Mouse (Mus musculus) frontal cortex, postnatal 36 days (tissue): ENCODE measurements around the gene Tbr1.

Experiments
- DNase-seq, 2 experiments: peaks; one replicate each; pipeline ENCODE4 v3.0.0; 2022; ENCODE audit warnings: low spot score in 2 of 2

Tbr1 gene

DNA sequence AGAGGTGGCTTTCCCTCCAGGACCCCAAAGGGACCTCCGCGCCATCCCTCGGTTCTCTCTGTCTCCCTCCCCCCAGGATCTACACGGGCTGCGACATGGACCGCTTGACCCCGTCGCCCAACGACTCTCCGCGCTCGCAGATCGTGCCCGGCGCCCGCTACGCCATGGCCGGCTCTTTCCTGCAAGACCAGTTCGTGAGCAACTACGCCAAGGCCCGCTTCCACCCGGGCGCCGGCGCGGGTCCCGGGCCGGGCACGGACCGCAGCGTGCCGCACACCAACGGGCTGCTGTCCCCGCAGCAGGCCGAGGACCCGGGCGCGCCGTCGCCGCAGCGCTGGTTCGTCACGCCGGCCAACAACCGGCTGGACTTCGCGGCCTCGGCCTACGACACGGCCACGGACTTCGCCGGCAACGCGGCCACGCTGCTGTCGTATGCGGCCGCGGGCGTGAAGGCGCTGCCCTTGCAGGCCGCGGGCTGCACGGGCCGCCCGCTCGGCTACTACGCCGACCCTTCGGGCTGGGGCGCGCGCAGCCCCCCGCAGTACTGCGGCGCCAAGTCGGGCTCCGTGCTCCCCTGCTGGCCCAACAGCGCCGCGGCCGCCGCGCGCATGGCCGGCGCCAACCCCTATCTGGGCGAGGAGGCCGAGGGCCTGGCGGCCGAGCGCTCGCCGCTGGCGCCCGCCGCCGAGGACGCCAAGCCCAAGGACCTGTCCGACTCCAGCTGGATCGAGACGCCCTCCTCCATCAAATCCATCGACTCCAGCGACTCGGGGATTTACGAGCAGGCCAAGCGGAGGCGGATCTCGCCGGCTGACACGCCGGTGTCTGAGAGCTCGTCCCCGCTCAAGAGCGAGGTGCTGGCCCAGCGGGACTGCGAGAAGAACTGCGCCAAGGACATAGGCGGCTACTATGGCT lies 9.0 kb downstream of the Tbr1 start:
- peak; percentile 34 to 45 for DNase-seq

DNA sequence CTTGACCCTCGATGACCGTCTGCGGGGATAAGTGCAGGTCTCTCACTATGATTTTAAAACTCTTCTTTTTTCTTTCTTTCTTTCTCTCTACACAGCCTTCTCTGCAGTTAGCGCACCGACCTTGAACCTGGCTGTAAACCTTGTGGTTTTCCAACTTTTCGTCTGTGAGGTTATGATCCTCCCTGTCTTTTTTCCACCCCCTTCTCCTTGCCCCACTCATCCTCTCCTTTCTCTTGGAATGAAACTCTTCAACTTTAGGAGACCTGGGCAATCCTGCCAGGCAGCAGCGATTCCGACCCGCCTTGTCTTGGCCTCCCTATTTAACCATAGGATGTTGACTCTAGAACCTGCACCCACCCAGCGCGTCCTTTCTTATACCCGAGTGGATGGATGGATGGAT lies 9.8 kb downstream of the Tbr1 start:
- peak in 1 of 2 experiments; percentile 20 for DNase-seq

DNA sequence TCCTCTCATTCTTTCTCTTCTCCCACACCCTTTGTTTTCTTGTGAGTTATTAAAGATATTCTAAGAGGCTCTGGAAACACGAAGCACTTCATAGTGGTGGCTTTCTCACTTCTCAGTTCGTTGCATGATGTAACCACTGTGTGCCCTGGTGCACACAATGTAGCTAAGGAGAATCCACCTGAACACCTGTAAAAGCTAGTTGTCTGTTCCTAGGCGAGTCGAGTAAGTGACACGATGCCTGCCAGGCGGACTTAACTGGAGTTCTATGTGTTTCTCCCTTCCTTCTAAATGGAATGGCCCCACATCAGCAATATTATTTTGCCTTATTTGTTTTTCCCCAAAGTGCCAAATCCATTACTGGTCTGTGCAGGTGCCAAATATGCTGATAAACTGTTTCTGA lies 10.4 kb downstream of the Tbr1 start:
- DNase-seq = peak in 1 of 2 experiments; percentile 43

DNA sequence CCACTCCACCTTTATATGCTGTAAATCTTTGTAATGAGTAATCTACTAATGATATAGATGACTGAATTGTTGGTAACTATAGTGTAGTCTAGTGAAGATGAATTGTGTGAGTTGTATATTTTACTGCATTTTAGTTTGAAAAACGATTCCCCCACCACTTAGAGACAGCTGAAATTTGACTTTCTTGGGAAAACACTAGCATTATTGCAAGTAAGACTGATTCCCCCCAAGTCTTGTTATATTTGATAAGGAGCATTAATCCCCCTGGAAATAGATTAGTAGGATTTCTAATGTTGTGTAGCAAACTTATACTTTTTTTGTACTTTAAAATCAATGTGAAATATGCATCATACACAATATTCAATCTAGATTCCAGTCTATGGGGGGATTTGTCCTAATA lies 10.8 kb downstream of the Tbr1 start:
- DNase-seq = no peak

DNA sequence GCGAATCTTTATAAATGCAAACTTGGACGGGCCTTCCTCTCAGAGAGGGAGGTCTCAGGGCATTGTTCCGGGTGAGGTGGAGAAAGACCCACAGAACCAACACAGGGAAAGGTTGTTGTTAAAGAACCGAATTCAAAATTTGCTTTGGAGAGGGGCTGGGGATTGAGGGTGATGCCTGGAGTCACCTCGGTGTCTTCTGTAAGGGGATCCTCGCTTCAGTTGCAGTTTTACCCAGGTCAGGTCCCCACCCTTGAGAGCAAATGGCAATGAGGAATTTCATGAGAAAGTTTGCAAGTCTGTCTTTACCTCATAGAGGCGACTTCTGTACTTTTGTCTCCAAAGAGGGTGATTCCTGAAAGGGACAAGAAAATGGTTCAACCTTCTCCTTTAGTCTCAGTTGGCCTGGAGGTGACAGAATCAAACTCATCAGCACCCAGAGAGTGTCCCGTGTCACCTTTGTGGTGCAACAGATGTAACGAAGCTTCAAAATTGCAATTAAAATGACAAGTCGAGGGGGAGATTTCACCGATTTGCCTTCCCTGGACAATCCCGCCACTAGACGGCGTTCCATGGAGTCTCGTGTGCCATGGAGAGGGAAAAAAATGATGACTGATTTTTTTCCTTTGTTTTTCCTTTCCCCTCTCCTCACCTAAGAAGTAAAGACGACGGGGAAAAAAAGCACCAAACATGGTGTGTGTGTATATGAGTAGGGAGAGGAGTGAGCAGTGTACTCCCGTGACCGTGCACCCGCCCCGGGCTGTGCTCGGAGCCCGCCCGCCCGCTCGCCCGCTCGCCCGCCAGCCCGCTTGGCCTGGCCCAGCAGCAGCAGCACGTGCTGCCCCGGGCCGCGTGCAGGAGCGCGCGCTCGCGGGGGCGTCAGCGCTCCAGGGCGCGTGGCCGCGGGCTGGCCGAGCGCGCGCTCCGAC lies 12.1 kb downstream of the Tbr1 start:
- peak; percentile 46 to 57 for DNase-seq

DNA sequence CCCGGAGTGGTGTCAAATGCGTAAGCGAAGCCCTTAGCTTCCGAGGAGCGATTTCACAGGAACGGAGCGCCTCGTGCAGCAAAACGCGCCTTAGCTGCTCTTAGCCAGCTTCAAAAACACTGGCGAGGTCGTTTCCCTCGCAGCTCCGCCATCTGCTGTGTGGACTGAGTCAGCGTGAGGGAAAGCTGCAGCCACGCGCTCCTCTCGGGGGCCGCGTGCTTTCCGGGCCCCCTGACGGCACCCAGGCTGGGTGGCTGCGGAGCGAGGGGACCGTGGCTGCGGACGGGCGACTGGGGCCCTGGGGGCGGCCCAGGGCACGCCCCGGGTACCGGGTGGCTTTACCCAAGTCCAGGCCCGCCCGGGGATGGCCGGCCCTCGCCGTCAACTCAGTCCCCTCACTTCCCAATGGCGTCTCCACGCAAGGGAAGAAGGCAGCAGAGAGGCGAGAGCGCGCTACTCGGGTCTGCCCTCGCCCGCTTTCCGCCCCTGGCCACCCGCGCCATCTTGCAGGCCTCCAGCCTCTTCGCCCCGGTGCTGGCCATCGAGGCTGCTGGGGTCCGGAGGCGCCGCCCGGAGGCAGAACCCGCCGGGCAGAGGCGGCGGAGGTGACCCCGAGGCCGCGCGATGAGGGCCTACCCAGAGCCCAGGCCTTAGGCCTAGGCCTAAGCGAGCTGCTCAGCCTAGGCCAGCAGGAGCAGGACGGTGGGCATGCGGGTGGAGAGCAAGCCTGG lies 13.0 kb downstream of the Tbr1 start:
- DNase-seq = peak; percentile 50 to 59

DNA sequence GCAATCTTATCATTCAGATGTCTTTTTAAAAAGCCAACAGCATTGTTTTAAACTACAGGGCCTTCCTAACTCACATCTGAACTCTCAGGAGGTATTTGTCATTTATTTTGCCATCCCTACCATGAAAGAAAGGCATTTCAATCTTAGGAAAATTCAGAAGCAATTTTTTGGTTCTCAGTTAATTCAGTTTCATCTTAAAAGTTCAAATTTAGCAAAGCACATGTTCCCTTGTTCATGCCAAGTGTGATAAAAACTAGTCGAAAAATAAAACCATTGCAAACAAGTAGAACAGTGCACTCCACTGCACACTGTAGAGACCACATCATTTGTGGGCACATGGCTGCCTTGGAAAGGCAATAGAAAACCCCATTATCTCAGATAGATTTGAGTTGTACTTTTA lies 15.5 kb downstream of the Tbr1 start:
- DNase-seq = no peak

DNA sequence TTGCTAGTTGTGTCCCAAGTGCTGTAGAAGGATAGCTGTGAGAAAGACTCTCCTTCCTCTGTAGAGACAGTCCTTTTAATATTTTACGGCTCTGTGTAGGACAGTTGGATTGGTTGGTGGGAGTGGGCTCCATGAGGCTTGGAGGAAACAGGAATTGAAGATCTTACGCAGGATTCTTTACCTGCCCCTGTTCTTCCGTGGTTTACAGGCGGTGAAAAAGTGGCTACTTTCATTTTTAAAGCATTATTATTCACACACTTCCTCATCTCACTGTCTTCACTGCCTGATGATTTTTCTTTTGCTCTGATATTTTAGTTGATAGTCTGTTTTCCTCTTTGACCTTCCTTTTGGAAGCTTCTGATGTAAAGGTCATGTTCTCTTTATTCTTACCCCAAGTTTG lies 17.5 kb downstream of the Tbr1 start:
- no peak for DNase-seq

DNA sequence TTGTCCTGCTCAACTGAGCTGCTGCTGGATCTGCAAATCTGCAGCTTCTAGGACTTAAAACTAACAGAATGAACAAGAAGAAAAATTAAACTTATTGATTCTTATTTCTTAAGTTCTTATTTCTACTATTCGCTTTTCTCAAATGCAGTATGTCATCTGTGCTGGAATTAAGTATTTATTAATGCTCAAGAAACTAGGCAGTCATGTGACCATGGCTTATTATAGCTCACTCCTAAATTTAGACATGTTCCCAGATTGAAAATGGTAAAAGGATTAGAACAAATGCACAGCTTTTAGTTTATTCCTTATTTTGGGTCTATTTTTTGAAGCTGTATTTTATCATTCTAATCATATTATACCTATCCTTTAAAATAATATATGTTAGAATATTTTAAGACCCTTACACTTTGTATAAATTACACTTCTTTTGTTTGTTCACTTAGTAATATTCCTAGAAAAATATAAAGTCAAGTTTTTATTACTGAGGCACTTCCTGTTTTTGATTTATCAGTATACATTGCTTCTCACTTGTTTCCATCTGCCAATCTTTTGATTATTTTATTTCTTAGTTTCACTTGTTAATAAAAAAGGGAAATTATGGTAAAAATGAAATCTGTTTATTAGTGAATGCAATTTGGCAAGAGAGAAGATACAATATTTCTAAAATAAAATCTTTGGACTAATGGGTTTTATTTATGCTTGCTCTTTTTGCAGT lies 20.9 kb downstream of the Tbr1 start:
- no peak for DNase-seq

DNA sequence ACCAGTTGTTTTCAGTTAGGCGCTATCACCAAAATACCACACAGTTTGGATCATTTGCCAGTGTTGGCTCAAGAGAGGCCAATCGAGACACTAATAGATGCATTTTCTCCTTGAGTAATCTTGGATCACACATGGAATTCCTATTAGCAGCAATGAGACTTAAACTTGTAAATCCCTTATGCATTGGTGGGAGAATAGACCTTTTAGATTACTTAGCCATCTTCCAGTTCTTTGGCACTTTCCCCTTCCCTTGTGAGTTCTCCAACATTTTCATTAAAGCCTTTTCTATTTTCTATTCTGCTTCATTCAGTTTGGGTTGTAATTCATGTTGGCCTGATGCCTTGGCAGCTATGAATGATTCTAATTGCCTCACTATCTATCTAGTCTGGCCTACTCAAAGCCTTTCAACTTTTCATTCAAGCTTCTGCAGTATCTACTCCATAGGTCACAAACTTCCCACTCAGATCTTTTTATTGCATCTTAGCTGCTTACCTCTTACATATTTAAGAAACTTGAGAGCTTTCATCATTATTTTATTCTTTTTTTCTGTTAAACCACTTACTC lies 34.6 kb downstream of the Tbr1 start:
- no peak for DNase-seq
